Mouse (Mus musculus) skeletal muscle tissue, adult 2 months (tissue): ENCODE results near the gene Gm20388.
"Not testable (repeated sequence)": the region's sequence is repeated elsewhere in the genome, so short reads cannot be mapped to it uniquely, and the experiment has no call there.

Experiments used
- DNase-seq: peaks from one replicate; pipeline ENCODE4 v3.0.0-alpha.2; 2012; ENCODE audit warnings: low read depth, low spot score

The Gm20388 gene

GRCm38 (mm10) chr8:123233300-123233699 lies 3322.7 kb downstream of the Gm20388 start:
- no peak for DNase-seq

GRCm38 (mm10) chr8:123233760-123234159 lies 3323.1 kb downstream of the Gm20388 start:
- DNase-seq = no peak

- no peak for DNase-seq
These were observed 3324.4 kb downstream of the Gm20388 start for GRCm38 (mm10) chr8:123234918-123235519.

- DNase-seq = peak; percentile 59
These were observed 3325.2 kb downstream of the Gm20388 start, which contains the start of gene Spata2l for GRCm38 (mm10) chr8:123235520-123236497. TSS of gene Spata2l (minus strand) at chr8:123236233.

- no peak for DNase-seq
These were observed 3328.8 kb downstream of the Gm20388 start for GRCm38 (mm10) chr8:123239398-123239797.

GRCm38 (mm10) chr8:123242107-123242923 lies 3331.7 kb downstream of the Gm20388 start:
- no peak for DNase-seq

GRCm38 (mm10) chr8:123243053-123243452 lies 3332.4 kb downstream of the Gm20388 start:
- DNase-seq = no peak

- no peak for DNase-seq
These were observed 3333.7 kb downstream of the Gm20388 start for GRCm38 (mm10) chr8:123244382-123244781.

- no peak for DNase-seq
These were observed 3334.9 kb downstream of the Gm20388 start for GRCm38 (mm10) chr8:123245543-123245942.

GRCm38 (mm10) chr8:123247748-123248147 lies 3337.1 kb downstream of the Gm20388 start:
- no peak for DNase-seq

GRCm38 (mm10) chr8:123248596-123248995 lies 3338.0 kb downstream of the Gm20388 start:
- no peak for DNase-seq

GRCm38 (mm10) chr8:123250940-123251339 lies 3340.3 kb downstream of the Gm20388 start:
- DNase-seq = no peak

- no peak for DNase-seq
These were observed 3342.3 kb downstream of the Gm20388 start for GRCm38 (mm10) chr8:123252925-123253324.

GRCm38 (mm10) chr8:123253451-123254098 lies 3342.9 kb downstream of the Gm20388 start:
- no peak for DNase-seq

- peak; percentile 63 for DNase-seq
These were observed 3343.7 kb downstream of the Gm20388 start, which contains the start of the genes Zfp276 and Vps9d1 for GRCm38 (mm10) chr8:123254099-123254885. TSS of gene Zfp276 (plus strand) at chr8:123254195. TSS of gene Vps9d1 (minus strand) at chr8:123254348.

GRCm38 (mm10) chr8:123255170-123255569 lies 3344.5 kb downstream of the Gm20388 start:
- DNase-seq = no peak

- DNase-seq = no peak
These were observed 3346.5 kb downstream of the Gm20388 start for GRCm38 (mm10) chr8:123257114-123257513.

- DNase-seq = not testable (repeated sequence)
These were observed 3347.0 kb downstream of the Gm20388 start for GRCm38 (mm10) chr8:123257593-123257992.

- no peak for DNase-seq
These were observed 3357.4 kb downstream of the Gm20388 start for GRCm38 (mm10) chr8:123267926-123268656.

GRCm38 (mm10) chr8:123271147-123271546 lies 3360.5 kb downstream of the Gm20388 start:
- no peak for DNase-seq
